Mouse (Mus musculus) mesoderm, embryonic 11.5 days (tissue): ENCODE measurements around the gene Twist1.

ENCODE experiments used
- DNase-seq: peaks from one replicate; pipeline ENCODE4 v3.0.0-alpha.2; 2012; ENCODE audit warnings: low read depth, low spot score

Twist1 gene

GRCm38 (mm10) chr12:33957400-33958240 is at the start of gene Twist1:
TSS of gene Twist1 (plus strand) at chr12:33957671.
- peak; percentile 92 for DNase-seq

- DNase-seq: peak; percentile 59
Observed at GRCm38 (mm10) chr12:33926751-33927150, 30.7 kb upstream of the Twist1 start.

- DNase-seq: peak; percentile 34
Observed at GRCm38 (mm10) chr12:33927334-33928098, 30.0 kb upstream of the Twist1 start.

GRCm38 (mm10) chr12:33928331-33929192 is 28.9 kb upstream of the Twist1 start, which contains the start of gene Ferd3l:
TSS of gene Ferd3l (plus strand) at chr12:33928425.
- peak; percentile 15 for DNase-seq

- DNase-seq: no peak
Observed at GRCm38 (mm10) chr12:33952843-33953242, 4.6 kb upstream of the Twist1 start.

GRCm38 (mm10) chr12:33954931-33955565 is 2.4 kb upstream of the Twist1 start:
- no peak for DNase-seq

- peak; percentile 84 for DNase-seq
Observed at GRCm38 (mm10) chr12:33955606-33956295, 1.7 kb upstream of the Twist1 start.

GRCm38 (mm10) chr12:33956576-33957399 is 683 bp upstream of the Twist1 start:
- DNase-seq: peak; percentile 38

- DNase-seq: peak; percentile 58
Observed at GRCm38 (mm10) chr12:33958241-33959194, 1.0 kb downstream of the Twist1 start.

- no peak for DNase-seq
Observed at GRCm38 (mm10) chr12:33959206-33959605, 1.7 kb downstream of the Twist1 start.

GRCm38 (mm10) chr12:33959846-33960245 is 2.4 kb downstream of the Twist1 start:
- no peak for DNase-seq

- no peak for DNase-seq
Observed at GRCm38 (mm10) chr12:33961013-33961412, 3.5 kb downstream of the Twist1 start.

GRCm38 (mm10) chr12:33962118-33962772 is 4.8 kb downstream of the Twist1 start:
- no peak for DNase-seq

- no peak for DNase-seq
Observed at GRCm38 (mm10) chr12:33962773-33963130, 5.3 kb downstream of the Twist1 start.

GRCm38 (mm10) chr12:33963671-33964369 is 6.3 kb downstream of the Twist1 start:
- peak; percentile 61 for DNase-seq

GRCm38 (mm10) chr12:33964427-33964826 is 7.0 kb downstream of the Twist1 start:
- DNase-seq: peak; percentile 26

- DNase-seq: no peak
Observed at GRCm38 (mm10) chr12:33965661-33966360, 8.3 kb downstream of the Twist1 start.
